Mouse (Mus musculus): Measurements from ENCODE around the gene Slc25a14. TPM values are rescaled to one million over a fixed set of nuclear protein-coding genes. Genes with fewer than 3 reads are reported as not detected.

The Slc25a14 gene
- 7.7 and 8.2 TPM in 2 replicates for polyA plus RNA-seq (2015; fragmentation: Nextera tagmentation; extraction: Ambion mirVana)

GRCm38 (mm10) chrX:48623379-48624053 is at the start of gene Slc25a14:
Gene Slc25a14, plus strand, starts transcription at chrX:48623413.
- peak; percentile 96 for ATAC-seq (replicated peaks; ENCODE audit: extremely low read depth, insufficient read depth, low FRiP score)
- WGBS, result 14% methylated on average over 38 of the region's 38 CpGs
- Histone ChIP-seq H3K36me3 (ENCODE audit: control insufficient read depth, insufficient read depth) (no peaks in the 10 kb centered on the region), H3K9me3 (replicated peaks; ENCODE audit: control insufficient read depth, low read length) (no peaks in the 10 kb centered on the region), H3K9ac (ENCODE audit: low read length) (peak within 1 kb of the TSS; percentile 71), H3K4me1 (ENCODE audit: control insufficient read depth, insufficient read depth, low read length) (no peaks in the 10 kb centered on the region), H3K27me3 (ENCODE audit: control insufficient read depth, insufficient read depth, low read length) (no peaks in the 10 kb centered on the region), H3K27ac (ENCODE audit: low read length) (peak within 1 kb of the TSS; percentile 72), H3K4me2 (ENCODE audit: low read depth, low read length) (peak within 1 kb of the TSS; percentile 71), H3K4me3 (ENCODE audit: low read length) (peak within 1 kb of the TSS; percentile 75)

- no peaks in the 10 kb centered on the region for H3K27me3 ChIP-seq (ENCODE audit: control insufficient read depth, insufficient read depth, low read length)
- no peaks in the 10 kb centered on the region for H3K4me1 ChIP-seq (ENCODE audit: control insufficient read depth, insufficient read depth, low read length)
- peaks cover 13% of the 10 kb centered on the region for H3K36me3 ChIP-seq (ENCODE audit: control insufficient read depth, insufficient read depth)
- no peak for ATAC-seq (replicated peaks; ENCODE audit: extremely low read depth, insufficient read depth, low FRiP score)
- no peaks in the 10 kb centered on the region for H3K9me3 ChIP-seq (replicated peaks; ENCODE audit: control insufficient read depth, low read length)
- H3K9ac ChIP-seq (ENCODE audit: low read length), result no peak overlapping the region
- no peak overlapping the region for H3K4me2 ChIP-seq (ENCODE audit: low read depth, low read length)
- no peak overlapping the region for H3K4me3 ChIP-seq (ENCODE audit: low read length)
- H3K27ac ChIP-seq (ENCODE audit: low read length), result no peak overlapping the region
These were observed 39.9 kb upstream of the Slc25a14 start for GRCm38 (mm10) chrX:48583332-48583731.

- no peaks in the 10 kb centered on the region for H3K4me1 ChIP-seq (ENCODE audit: control insufficient read depth, insufficient read depth, low read length)
These were observed 29.5 kb upstream of the Slc25a14 start for GRCm38 (mm10) chrX:48593721-48594098.

GRCm38 (mm10) chrX:48594099-48594760 is 29.0 kb upstream of the Slc25a14 start, which contains the start of gene Zfp280c:
Gene Zfp280c, minus strand, starts transcription at chrX:48594504.
- no peaks in the 10 kb centered on the region for H3K27me3 ChIP-seq (ENCODE audit: control insufficient read depth, insufficient read depth, low read length)
- H3K36me3 ChIP-seq (ENCODE audit: control insufficient read depth, insufficient read depth), result peaks cover 7% of the 10 kb centered on the region; the same call in 1 of the 2 replicates
- peak within 1 kb of the TSS; percentile 67 for H3K4me2 ChIP-seq (ENCODE audit: low read depth, low read length)
- peak; percentile 83 for ATAC-seq (replicated peaks; ENCODE audit: extremely low read depth, insufficient read depth, low FRiP score)
- no peaks in the 10 kb centered on the region for H3K9me3 ChIP-seq (replicated peaks; ENCODE audit: control insufficient read depth, low read length)
- H3K4me3 ChIP-seq (ENCODE audit: low read length), result peak within 1 kb of the TSS; percentile 77
- H3K4me1 ChIP-seq (ENCODE audit: control insufficient read depth, insufficient read depth, low read length), result no peaks in the 10 kb centered on the region
- peak within 1 kb of the TSS; percentile 90 for H3K27ac ChIP-seq (ENCODE audit: low read length)
- peak within 1 kb of the TSS; percentile 85 for H3K9ac ChIP-seq (ENCODE audit: low read length)
- WGBS, result 18% methylated on average over 38 of the region's 45 CpGs

More at GRCm38 (mm10) chrX:48593721-48594098, 29.5 kb upstream of the Slc25a14 start:
- Histone ChIP-seq H3K36me3 (ENCODE audit: control insufficient read depth, insufficient read depth) (peaks cover 7% of the 10 kb centered on the region; the same call in 1 of the 2 replicates), H3K27me3 (ENCODE audit: control insufficient read depth, insufficient read depth, low read length) (no peaks in the 10 kb centered on the region), H3K9me3 (replicated peaks; ENCODE audit: control insufficient read depth, low read length) (no peaks in the 10 kb centered on the region), H3K4me2 (ENCODE audit: low read depth, low read length) (peak overlapping the region; percentile 67), H3K27ac (ENCODE audit: low read length) (peak overlapping the region; percentile 90), H3K4me3 (ENCODE audit: low read length) (peak overlapping the region; percentile 77), H3K9ac (ENCODE audit: low read length) (peak overlapping the region; percentile 85)
- ATAC-seq (replicated peaks; ENCODE audit: extremely low read depth, insufficient read depth, low FRiP score), result peak; percentile 53; the same call in 1 of the 2 replicates
- 15% methylated on average over 11 of the region's 15 CpGs for WGBS

GRCm38 (mm10) chrX:48596053-48596452 is 27.2 kb upstream of the Slc25a14 start:
- Histone ChIP-seq H3K36me3 (ENCODE audit: control insufficient read depth, insufficient read depth) (peaks cover under 1% of the 10 kb centered on the region; the same call in 1 of the 2 replicates), H3K27ac (ENCODE audit: low read length) (no peak overlapping the region), H3K9me3 (replicated peaks; ENCODE audit: control insufficient read depth, low read length) (no peaks in the 10 kb centered on the region), H3K4me2 (ENCODE audit: low read depth, low read length) (no peak overlapping the region), H3K27me3 (ENCODE audit: control insufficient read depth, insufficient read depth, low read length) (no peaks in the 10 kb centered on the region), H3K9ac (ENCODE audit: low read length) (no peak overlapping the region), H3K4me3 (ENCODE audit: low read length) (no peak overlapping the region), H3K4me1 (ENCODE audit: control insufficient read depth, insufficient read depth, low read length) (no peaks in the 10 kb centered on the region)
- 77% methylated on average over 9 of the region's 9 CpGs for WGBS
- ATAC-seq (replicated peaks; ENCODE audit: extremely low read depth, insufficient read depth, low FRiP score), result no peak

- Histone ChIP-seq H3K9ac (ENCODE audit: low read length) (no peak overlapping the region), H3K4me2 (ENCODE audit: low read depth, low read length) (no peak overlapping the region), H3K27ac (ENCODE audit: low read length) (no peak overlapping the region), H3K36me3 (ENCODE audit: control insufficient read depth, insufficient read depth) (no peaks in the 10 kb centered on the region), H3K27me3 (ENCODE audit: control insufficient read depth, insufficient read depth, low read length) (no peaks in the 10 kb centered on the region), H3K9me3 (replicated peaks; ENCODE audit: control insufficient read depth, low read length) (no peaks in the 10 kb centered on the region), H3K4me1 (ENCODE audit: control insufficient read depth, insufficient read depth, low read length) (no peaks in the 10 kb centered on the region), H3K4me3 (ENCODE audit: low read length) (no peak overlapping the region)
- no peak for ATAC-seq (replicated peaks; ENCODE audit: extremely low read depth, insufficient read depth, low FRiP score)
- WGBS, result 64% methylated on average over 5 of the region's 5 CpGs
These were observed 26.3 kb upstream of the Slc25a14 start for GRCm38 (mm10) chrX:48596906-48597305.

GRCm38 (mm10) chrX:48604872-48605271 is 18.3 kb upstream of the Slc25a14 start:
- no peaks in the 10 kb centered on the region for H3K4me1 ChIP-seq (ENCODE audit: control insufficient read depth, insufficient read depth, low read length)
- H3K36me3 ChIP-seq (ENCODE audit: control insufficient read depth, insufficient read depth), result no peaks in the 10 kb centered on the region
- no peak overlapping the region for H3K4me2 ChIP-seq (ENCODE audit: low read depth, low read length)
- H3K27ac ChIP-seq (ENCODE audit: low read length), result no peak overlapping the region
- no peaks in the 10 kb centered on the region for H3K9me3 ChIP-seq (replicated peaks; ENCODE audit: control insufficient read depth, low read length)
- H3K9ac ChIP-seq (ENCODE audit: low read length), result no peak overlapping the region
- no peaks in the 10 kb centered on the region for H3K27me3 ChIP-seq (ENCODE audit: control insufficient read depth, insufficient read depth, low read length)
- no peak overlapping the region for H3K4me3 ChIP-seq (ENCODE audit: low read length)
- ATAC-seq (replicated peaks; ENCODE audit: extremely low read depth, insufficient read depth, low FRiP score), result no peak
- 27% methylated on average over 2 of the region's 2 CpGs for WGBS

GRCm38 (mm10) chrX:48623049-48623378 is 199 bp upstream of the Slc25a14 start:
- 16% methylated on average over 4 of the region's 4 CpGs for WGBS
- no peaks in the 10 kb centered on the region for H3K4me1 ChIP-seq (ENCODE audit: control insufficient read depth, insufficient read depth, low read length)
- peak overlapping the region; percentile 71 for H3K4me2 ChIP-seq (ENCODE audit: low read depth, low read length)
- H3K9me3 ChIP-seq (replicated peaks; ENCODE audit: control insufficient read depth, low read length), result no peaks in the 10 kb centered on the region
- no peaks in the 10 kb centered on the region for H3K27me3 ChIP-seq (ENCODE audit: control insufficient read depth, insufficient read depth, low read length)
- H3K27ac ChIP-seq (ENCODE audit: low read length), result peak overlapping the region; percentile 72
- ATAC-seq (replicated peaks; ENCODE audit: extremely low read depth, insufficient read depth, low FRiP score), result peak; percentile 16; the same call in 1 of the 2 replicates
- no peaks in the 10 kb centered on the region for H3K36me3 ChIP-seq (ENCODE audit: control insufficient read depth, insufficient read depth)
- H3K9ac ChIP-seq (ENCODE audit: low read length), result peak overlapping the region; percentile 71
- peak overlapping the region; percentile 75 for H3K4me3 ChIP-seq (ENCODE audit: low read length)

- Histone ChIP-seq H3K36me3 (ENCODE audit: control insufficient read depth, insufficient read depth) (no peaks in the 10 kb centered on the region), H3K4me2 (ENCODE audit: low read depth, low read length) (peak overlapping the region; percentile 71), H3K4me3 (ENCODE audit: low read length) (peak overlapping the region; percentile 75), H3K9ac (ENCODE audit: low read length) (peak overlapping the region; percentile 71), H3K4me1 (ENCODE audit: control insufficient read depth, insufficient read depth, low read length) (no peaks in the 10 kb centered on the region), H3K27me3 (ENCODE audit: control insufficient read depth, insufficient read depth, low read length) (no peaks in the 10 kb centered on the region), H3K27ac (ENCODE audit: low read length) (no peak overlapping the region; the same call in 1 of the 2 replicates), H3K9me3 (replicated peaks; ENCODE audit: control insufficient read depth, low read length) (no peaks in the 10 kb centered on the region)
- 13% methylated on average over 9 of the region's 9 CpGs for WGBS
- no peak for ATAC-seq (replicated peaks; ENCODE audit: extremely low read depth, insufficient read depth, low FRiP score)
These were observed 824 bp downstream of the Slc25a14 start for GRCm38 (mm10) chrX:48624054-48624420.

Measured in heart, embryonic 16.5 days (tissue).